Mouse (Mus musculus) embryo, embryonic 10 days (tissue): Measurements from ENCODE around the gene Ntm.

Source experiments
- DNase-seq: peaks from one replicate; pipeline ENCODE4 v3.0.0-alpha.2; 2015; ENCODE audit warnings: low spot score

Ntm gene

GRCm38 (mm10) chr9:29128416-29128815, 834.5 kb downstream of the Ntm start:
- DNase-seq, result no peak

- DNase-seq, result no peak
Measured at GRCm38 (mm10) chr9:29124455-29124854, 838.5 kb downstream of the Ntm start.

DNA sequence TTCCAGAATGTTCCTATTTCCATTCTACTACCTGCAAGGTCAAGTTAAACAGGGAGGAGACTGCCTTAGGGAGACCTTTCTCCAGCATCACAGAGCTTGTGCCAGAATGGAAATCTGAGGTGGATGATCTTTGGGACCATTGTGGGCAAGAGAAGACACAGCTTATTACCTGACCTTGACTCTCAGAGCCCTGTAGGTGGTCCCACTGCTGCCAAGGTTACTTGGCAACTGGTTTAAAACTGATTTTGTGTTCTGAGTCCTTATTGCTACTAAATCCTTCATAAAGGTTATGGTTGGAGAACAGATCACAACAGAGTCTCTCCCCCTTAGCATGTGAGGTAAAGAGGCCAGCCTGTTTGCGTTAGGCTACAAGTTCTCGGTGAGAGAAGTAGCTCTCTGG, 839.1 kb downstream of the Ntm start:
- DNase-seq, result no peak

DNA sequence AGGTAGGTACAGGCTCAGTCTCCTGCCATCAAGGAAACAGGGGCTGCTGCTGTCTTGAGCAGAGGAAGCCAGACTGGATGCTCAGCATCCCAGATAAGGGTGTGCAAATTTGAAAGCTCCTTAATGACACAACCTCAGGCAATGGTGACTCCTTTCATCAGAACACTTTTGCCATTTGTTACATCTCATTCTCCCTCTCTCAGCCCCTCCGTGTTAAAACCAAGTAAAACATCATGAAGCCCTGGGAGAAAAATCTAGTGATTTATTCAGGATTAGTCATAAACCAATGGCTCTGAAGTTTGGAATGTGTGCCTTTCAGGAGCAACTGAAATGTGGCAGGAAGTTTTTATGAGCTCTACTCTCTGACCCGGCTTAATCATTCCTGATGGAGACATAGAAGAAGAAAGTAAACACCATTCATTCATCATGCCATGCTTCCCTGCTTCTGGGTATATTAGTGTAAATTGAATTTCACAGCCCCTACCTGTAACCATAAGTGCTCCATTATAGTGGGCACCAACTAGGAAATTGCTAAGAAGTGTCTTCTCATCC, 845.3 kb downstream of the Ntm start:
- no peak for DNase-seq

DNA sequence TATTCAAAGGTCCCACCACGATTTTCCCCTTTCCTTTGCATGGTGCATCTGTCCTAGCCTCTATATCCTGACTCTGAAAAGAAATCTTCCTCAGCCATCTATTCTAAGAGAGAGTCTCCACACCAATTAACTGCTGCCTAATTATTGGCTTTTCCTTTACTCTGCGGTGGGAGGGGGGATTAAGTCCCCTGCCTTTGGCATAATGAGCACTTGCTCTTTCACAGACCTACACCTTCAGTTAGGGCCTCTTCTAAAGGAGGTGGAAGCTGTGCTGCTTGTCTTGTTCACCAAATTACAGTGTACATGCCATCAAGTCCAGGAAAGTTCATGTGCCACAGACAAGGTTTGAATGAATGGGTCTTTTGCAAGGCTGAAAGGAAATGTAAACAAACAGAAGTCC, 847.6 kb downstream of the Ntm start:
- no peak for DNase-seq

DNA sequence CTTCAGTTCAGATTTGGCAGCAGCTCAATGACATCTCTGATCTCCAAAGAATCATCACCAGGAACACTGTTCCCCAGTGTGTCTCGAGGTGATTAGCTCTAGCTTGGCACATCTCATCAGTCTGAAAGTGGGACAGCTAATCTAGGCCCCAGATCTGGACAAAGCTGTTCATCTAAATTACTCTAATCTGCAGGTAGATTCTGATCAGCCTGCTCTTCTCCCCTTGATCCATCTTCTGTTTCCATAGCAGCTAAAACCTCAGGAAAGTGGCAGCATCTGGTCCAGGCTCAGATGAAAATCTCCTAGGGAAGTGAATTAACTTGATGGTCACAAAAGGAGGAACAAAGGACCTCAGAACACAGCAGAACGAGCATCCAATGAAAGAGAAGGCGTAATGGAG, 856.2 kb downstream of the Ntm start:
- DNase-seq, result no peak

DNA sequence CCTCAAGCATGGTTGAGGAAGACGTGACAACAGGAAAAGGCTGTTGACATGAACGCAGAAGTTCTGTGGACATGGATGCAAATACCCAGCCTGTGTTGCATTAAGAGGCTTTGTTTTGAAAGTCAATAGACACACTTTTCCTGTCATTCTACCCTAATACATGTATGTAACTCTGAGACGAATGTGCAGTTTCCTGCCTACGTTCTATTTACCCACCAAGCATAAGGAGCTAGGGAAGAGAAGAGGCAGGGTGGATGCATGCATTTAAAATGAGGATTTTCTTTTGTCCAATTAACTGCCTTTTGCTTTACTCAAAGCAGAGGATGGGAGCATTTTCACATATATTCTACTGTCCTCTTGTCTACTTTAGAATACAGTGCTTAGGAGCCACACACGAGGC, 858.5 kb downstream of the Ntm start:
- DNase-seq, result no peak

GRCm38 (mm10) chr9:29103993-29104392, 858.9 kb downstream of the Ntm start:
- DNase-seq, result no peak

DNA sequence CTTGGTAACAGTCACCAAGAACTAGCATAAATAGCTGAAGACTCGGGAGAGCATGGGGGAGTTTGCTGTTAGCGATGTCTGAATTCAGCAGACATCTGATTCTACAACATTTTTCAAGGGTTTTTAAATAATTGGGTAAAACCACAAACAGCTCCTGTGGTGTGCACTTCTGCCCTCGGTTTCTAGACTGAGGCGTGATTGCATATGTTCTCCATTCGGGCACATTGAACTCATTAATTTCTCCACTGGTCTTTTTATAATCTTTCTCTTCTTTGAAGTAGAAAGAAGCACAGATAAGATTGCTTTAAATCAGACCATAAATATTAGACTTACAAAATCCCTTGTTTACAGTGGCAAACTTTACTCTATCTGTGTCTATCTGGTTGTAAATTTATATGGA, 862.3 kb downstream of the Ntm start:
- DNase-seq, result no peak

- DNase-seq, result no peak
Measured at GRCm38 (mm10) chr9:29092443-29092842, 870.5 kb downstream of the Ntm start.

- DNase-seq, result peak; percentile 69
Measured at GRCm38 (mm10) chr9:29088657-29089056, 874.3 kb downstream of the Ntm start.

GRCm38 (mm10) chr9:29087656-29088055, 875.3 kb downstream of the Ntm start:
- no peak for DNase-seq

DNA sequence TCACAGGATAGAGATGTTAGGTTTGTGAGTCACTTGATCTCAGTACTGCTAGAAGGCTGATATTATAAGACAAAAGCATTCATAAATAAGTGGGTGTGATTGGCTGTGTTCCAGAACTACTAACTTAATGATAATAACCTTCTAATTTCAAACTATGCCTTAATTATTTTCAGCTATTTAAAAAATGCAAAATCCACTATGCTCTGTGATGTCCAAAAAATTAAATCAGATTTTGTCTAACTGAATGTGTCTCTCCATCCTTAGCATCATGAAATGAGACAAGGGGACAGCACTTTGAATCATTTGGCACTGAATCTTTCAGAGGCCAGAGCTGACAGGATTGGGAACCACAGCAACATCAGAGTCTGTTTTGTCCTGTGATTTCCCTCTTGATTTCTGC, 875.8 kb downstream of the Ntm start:
- no peak for DNase-seq

GRCm38 (mm10) chr9:29075924-29076577, 886.9 kb downstream of the Ntm start:
- no peak for DNase-seq

DNA sequence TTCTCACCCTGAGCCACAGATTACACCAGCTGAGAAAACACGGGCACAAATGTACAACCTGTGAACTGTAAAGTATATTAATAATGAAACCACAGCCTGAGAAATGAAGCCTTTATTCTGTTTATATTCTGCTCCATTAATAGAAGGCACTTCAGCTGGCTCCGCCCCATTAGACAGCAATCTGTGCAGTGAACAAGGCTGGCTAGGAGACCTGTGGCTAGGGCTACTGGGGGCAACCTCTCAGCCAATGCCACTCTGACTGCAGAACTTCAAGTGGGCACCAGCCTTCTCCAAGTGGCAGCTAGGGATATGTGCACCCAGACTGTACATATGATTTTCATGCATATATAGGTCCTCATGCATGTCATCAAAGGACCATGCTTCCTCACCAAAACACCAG, 887.7 kb downstream of the Ntm start:
- DNase-seq, result no peak

GRCm38 (mm10) chr9:29074494-29074893, 888.4 kb downstream of the Ntm start:
- no peak for DNase-seq

DNA sequence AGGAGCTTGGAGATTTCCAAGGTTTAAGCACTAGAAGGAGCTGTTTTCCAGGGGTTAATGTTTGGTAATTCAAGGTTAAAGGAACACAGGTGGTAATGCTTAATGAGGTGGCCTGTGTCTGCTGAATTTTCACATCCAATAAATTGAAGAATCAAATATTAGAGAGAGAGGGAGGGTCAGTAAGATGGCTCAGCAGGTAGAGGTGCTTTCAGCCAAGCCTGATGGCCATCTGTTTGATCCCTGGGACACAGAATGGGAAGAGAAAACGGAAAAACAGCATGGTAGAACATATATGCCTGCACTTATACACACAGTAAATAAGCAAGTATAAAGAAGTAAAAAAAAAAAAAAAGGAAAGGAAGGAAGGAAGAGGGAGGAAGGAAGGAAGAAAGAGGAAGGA, 890.9 kb downstream of the Ntm start:
- DNase-seq, result no peak

GRCm38 (mm10) chr9:29067572-29067971, 895.4 kb downstream of the Ntm start:
- DNase-seq, result no peak

- DNase-seq, result no peak
Measured at GRCm38 (mm10) chr9:29060293-29060692, 902.6 kb downstream of the Ntm start.

GRCm38 (mm10) chr9:29058811-29059210, 904.1 kb downstream of the Ntm start:
- no peak for DNase-seq

GRCm38 (mm10) chr9:29055637-29056036, 907.3 kb downstream of the Ntm start:
- DNase-seq, result no peak

DNA sequence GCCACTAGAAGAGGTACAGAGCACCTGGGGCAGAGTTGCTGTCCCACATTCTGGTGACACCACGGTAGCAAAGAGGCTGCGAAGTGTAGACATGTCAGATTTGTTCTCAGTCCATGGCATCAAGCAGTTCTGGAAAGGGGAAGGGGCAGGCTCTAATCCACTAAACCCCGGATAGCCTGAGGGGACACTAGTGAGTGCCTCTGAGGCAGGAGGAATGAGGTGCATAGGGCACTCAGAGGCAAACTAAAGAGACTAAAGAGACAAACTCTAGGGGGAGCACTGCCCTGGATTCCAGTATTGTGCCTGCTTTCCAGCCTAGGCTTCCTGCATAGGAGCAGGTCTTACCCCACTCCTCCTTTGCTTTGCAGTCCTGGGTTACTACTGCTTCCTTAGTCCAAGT, 926.5 kb downstream of the Ntm start:
- DNase-seq, result peak; percentile 28

GRCm38 (mm10) chr9:29036058-29036457, 926.9 kb downstream of the Ntm start:
- peak; percentile 34 for DNase-seq

- no peak for DNase-seq
Measured at GRCm38 (mm10) chr9:29026410-29026809, 936.5 kb downstream of the Ntm start.
